Mouse (Mus musculus): ENCODE results near the gene Prox2. TPM values are rescaled to one million over a fixed set of nuclear protein-coding genes. Genes with fewer than 3 reads are reported as not detected.

Prox2 gene
- polyA plus RNA-seq, 1 experiment from 2014 or later: 3.1 TPM

DNA sequence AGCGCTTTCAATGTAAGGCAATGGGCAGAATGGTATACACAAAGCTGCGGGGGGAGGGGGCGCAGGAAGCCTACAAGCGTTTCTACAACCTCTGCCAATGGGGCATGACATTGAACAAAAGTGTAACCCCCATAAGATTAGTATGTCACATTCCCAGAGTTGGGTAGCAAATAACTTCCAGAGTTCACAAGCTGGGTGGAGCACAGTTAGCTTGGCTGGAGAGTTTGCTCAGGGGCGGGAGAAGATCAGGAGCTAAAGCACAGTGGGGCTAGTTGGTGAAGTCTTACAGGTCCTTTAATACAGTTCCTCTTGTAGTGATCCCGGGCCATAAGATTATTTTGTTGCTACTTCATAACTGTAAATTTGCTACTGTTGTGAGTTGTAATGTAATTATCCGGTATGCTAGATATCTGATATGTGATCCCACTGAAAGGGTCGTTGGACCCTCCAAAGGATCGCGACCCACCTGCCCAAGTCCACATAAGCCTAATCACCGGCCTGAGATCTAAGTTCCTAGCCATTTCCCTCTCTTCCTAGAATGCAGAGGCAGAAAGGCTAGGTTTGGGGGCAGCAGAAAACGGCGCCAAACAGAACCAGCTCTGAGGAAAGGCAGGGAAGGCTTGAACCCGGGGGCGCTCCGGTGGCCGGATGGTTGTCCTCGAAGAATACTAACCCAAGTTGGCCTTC is 405 bp downstream of the Prox2 start:
- Histone ChIP-seq H3K27ac (replicated peaks) (peak overlapping the region; percentile 89), H3K9me3 (replicated peaks) (no peaks in the 10 kb centered on the region), H3K4me2 (replicated peaks) (peak overlapping the region; percentile 59), H3K4me3 (replicated peaks) (peak overlapping the region; percentile 84), H3K4me1 (peaks cover 48% of the 10 kb centered on the region), H3K36me3 (no peaks in the 10 kb centered on the region), H3K27me3 (no peaks in the 10 kb centered on the region), H3K9ac (peak overlapping the region; percentile 88)
- peak; percentile 20; the same call in 1 of the 2 replicates for ATAC-seq (ENCODE audit: insufficient number of reproducible peaks, low FRiP score, low TSS enrichment, low read depth)
- 11% methylated on average over 18 of the region's 18 CpGs for WGBS

DNA sequence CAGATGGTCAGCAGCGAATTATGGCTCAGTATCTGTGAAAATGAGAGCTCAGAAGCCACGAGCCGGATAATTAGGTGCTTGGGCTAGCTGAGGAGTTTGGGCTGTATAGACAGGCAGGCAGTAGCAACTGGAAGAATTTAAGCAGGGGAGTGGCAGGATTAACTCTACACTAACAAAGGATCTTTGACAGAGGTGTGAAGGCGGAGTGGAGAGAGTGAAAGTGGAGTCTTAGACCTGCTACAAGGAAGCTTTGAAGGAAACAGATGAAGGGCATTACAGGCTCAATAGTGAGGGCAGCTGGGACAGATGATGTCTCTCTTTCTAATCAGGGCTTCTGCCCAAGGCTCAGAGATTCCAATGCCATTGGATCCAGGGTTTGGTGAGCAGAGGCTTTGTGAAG is 1.1 kb downstream of the Prox2 start:
- H3K27ac ChIP-seq (replicated peaks): 0 out of 2 replicates have a peak overlapping the region, but pooled peaks have one; percentile 89
- no peak overlapping the region for H3K9ac ChIP-seq
- H3K4me2 ChIP-seq (replicated peaks): peak overlapping the region; percentile 59
- no peaks in the 10 kb centered on the region for H3K36me3 ChIP-seq
- no peaks in the 10 kb centered on the region for H3K27me3 ChIP-seq
- H3K4me1 ChIP-seq: peaks cover 44% of the 10 kb centered on the region
- 53% methylated on average over 4 of the region's 4 CpGs for WGBS
- no peak for ATAC-seq (ENCODE audit: insufficient number of reproducible peaks, low FRiP score, low TSS enrichment, low read depth)
- H3K9me3 ChIP-seq (replicated peaks): no peaks in the 10 kb centered on the region
- peak overlapping the region; percentile 84; the same call in 1 of the 2 replicates for H3K4me3 ChIP-seq (replicated peaks)

DNA sequence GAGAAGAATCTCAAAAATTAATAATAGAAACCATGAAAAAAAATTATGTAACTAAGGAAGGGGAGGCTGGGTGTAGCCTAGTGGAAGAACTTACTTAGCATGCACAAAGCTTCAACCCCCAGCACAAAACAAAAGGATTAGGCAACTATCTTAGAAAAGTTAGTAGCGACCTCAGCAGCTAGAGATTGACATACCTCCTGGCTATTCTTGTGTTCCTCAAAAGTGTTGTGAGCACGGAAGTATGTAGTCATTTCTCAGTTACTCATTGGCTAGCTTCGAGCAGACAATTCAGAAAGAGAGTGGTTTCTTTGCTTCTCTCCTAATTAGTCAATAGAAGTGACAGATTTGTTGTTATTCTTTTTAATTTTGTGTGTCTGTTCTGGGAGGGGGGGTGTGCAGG is 1.9 kb downstream of the Prox2 start:
- WGBS: 56% methylated on average over 3 of the region's 3 CpGs
- Histone ChIP-seq H3K27me3 (no peaks in the 10 kb centered on the region), H3K9me3 (replicated peaks) (no peaks in the 10 kb centered on the region), H3K4me2 (replicated peaks) (no peak overlapping the region), H3K27ac (replicated peaks) (no peak overlapping the region), H3K9ac (no peak overlapping the region), H3K36me3 (no peaks in the 10 kb centered on the region), H3K4me1 (peaks cover 43% of the 10 kb centered on the region), H3K4me3 (replicated peaks) (no peak overlapping the region)
- no peak for ATAC-seq (ENCODE audit: insufficient number of reproducible peaks, low FRiP score, low TSS enrichment, low read depth)

DNA sequence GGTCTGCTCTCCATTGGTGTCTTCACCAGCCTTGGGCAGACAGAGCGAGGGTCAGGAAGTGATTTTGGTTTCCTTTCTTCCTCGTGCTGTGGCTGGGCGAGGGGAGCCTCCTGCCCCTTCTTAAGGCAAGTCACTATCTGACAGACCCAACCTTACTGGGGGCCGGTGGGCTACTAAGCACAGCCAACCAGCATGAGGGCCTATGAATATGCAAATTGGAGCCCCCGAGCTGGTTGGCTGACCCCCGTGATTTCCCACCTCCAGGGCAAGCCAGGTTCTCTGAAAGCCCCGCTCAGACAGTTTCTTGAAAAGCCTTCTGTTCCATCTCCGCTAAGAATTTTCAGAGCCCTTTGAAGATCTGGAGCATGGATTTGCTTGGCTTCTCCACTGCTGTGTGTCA is 4.3 kb downstream of the Prox2 start:
- H3K36me3 ChIP-seq: no peaks in the 10 kb centered on the region
- H3K9me3 ChIP-seq (replicated peaks): no peaks in the 10 kb centered on the region
- no peaks in the 10 kb centered on the region for H3K27me3 ChIP-seq
- no peak overlapping the region for H3K27ac ChIP-seq (replicated peaks)
- H3K9ac ChIP-seq: no peak overlapping the region
- H3K4me1 ChIP-seq: peaks cover 26% of the 10 kb centered on the region
- peak overlapping the region; percentile 27 for H3K4me2 ChIP-seq (replicated peaks)
- no peak overlapping the region for H3K4me3 ChIP-seq (replicated peaks)
- 8% methylated on average over 8 of the region's 8 CpGs for WGBS
- no peak for ATAC-seq (ENCODE audit: insufficient number of reproducible peaks, low FRiP score, low TSS enrichment, low read depth)

DNA sequence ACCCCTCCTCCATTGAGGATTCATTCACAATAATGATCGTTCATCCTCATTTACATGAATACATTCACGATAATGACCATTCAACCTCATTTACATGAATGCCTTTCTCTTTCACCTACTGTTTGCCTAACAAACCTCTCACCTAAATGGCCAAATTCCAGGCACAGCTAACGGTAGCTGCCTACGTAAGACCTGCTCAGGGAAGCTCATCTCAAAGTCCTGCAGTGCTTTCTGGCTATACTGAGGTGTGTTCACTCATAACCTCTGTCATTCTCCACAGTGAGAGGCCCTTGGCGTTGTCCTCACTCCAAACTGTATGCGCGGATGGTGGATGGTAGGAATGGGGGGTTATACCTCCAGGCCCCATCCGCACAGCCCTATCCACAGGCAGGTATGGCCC is 5.8 kb downstream of the Prox2 start:
- WGBS: 89% methylated on average over 8 of the region's 8 CpGs
- Histone ChIP-seq H3K9me3 (replicated peaks) (no peaks in the 10 kb centered on the region), H3K27ac (replicated peaks) (no peak overlapping the region), H3K9ac (no peak overlapping the region), H3K4me3 (replicated peaks) (no peak overlapping the region), H3K36me3 (no peaks in the 10 kb centered on the region), H3K4me2 (replicated peaks) (no peak overlapping the region), H3K4me1 (peaks cover 28% of the 10 kb centered on the region), H3K27me3 (no peaks in the 10 kb centered on the region)
- no peak for ATAC-seq (ENCODE audit: insufficient number of reproducible peaks, low FRiP score, low TSS enrichment, low read depth)

DNA sequence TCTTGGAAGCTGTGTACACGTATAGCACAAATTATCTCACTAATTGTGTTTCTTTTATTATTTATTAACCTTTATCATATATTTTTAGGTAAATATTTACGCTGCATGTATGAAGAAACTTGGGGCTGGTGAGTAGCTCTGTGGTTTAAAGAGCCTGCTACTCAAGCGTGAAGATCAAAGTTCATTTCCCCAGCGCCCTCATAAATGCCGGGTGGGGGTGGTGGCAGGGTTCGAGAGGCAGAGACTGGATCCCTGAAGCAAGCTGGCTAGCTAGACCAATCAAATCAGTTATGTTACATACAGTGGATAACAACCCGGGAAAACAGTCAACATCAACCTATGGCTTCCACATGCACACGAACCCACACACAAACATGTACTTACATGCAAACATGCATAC is 7.5 kb downstream of the Prox2 start:
- ATAC-seq (ENCODE audit: insufficient number of reproducible peaks, low FRiP score, low TSS enrichment, low read depth): no peak
- Histone ChIP-seq H3K27ac (replicated peaks) (no peak overlapping the region), H3K36me3 (no peaks in the 10 kb centered on the region), H3K27me3 (no peaks in the 10 kb centered on the region), H3K4me2 (replicated peaks) (no peak overlapping the region), H3K4me1 (peaks cover 18% of the 10 kb centered on the region; the same call in 1 of the 2 replicates), H3K9me3 (replicated peaks) (no peaks in the 10 kb centered on the region), H3K9ac (no peak overlapping the region), H3K4me3 (replicated peaks) (no peak overlapping the region)
- WGBS: 79% methylated on average over 8 of the region's 8 CpGs

DNA sequence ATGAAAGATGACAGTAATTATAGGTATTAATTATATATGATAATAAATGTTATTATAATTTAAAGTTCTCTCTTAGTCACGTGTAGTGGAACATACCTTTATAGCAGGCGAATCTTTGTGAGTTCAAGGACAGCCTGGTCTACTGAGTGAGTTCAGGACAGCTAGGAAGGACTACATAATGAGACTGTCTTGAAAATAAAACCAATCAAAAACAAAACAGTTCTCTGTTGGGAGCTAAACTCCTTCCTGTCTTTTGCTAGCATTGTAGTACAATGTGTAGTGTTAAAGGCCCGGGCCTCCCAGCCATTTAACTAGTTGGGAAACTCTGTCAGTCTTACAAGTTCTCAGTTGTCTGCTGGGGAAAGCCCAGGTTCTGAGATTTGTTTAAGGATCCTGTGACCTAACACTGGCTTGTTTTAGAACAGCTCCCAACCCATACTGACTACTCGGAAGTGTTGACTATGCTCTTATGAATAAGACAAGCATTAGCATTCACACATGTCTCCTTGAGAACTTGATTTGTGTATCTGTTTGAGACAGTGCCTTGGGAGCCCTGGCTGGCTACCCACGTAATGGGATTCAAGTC is 8.9 kb downstream of the Prox2 start:
- no peaks in the 10 kb centered on the region for H3K27me3 ChIP-seq
- H3K4me2 ChIP-seq (replicated peaks): no peak overlapping the region
- H3K9ac ChIP-seq: no peak overlapping the region
- H3K4me3 ChIP-seq (replicated peaks): no peak overlapping the region
- WGBS: 77% methylated on average over 5 of the region's 5 CpGs
- peaks cover 16% of the 10 kb centered on the region; the same call in 1 of the 2 replicates for H3K4me1 ChIP-seq
- H3K36me3 ChIP-seq: no peaks in the 10 kb centered on the region
- H3K27ac ChIP-seq (replicated peaks): no peak overlapping the region
- H3K9me3 ChIP-seq (replicated peaks): no peaks in the 10 kb centered on the region
- no peak for ATAC-seq (ENCODE audit: insufficient number of reproducible peaks, low FRiP score, low TSS enrichment, low read depth)

DNA sequence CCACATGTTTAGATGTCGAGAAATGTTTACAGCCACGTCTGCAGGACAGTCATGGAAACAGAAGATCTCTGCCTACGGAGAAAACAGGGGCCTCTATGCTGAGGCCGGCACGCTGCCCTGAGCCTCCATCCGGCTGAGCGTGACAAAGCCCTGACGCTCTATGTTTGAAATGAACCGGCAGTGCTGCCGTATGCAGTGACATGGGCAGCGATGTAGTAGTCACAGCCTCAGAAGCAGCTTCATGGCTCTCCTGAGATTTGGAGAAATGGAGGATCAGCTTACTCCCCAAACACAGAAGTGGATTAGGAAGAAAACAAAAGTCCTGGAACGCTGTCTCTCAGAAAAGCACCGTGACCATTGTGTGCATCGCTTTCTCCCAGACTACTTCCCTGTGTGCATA is 9.6 kb downstream of the Prox2 start:
- no peak for ATAC-seq (ENCODE audit: insufficient number of reproducible peaks, low FRiP score, low TSS enrichment, low read depth)
- peaks cover 11% of the 10 kb centered on the region; the same call in 1 of the 2 replicates for H3K4me1 ChIP-seq

DNA sequence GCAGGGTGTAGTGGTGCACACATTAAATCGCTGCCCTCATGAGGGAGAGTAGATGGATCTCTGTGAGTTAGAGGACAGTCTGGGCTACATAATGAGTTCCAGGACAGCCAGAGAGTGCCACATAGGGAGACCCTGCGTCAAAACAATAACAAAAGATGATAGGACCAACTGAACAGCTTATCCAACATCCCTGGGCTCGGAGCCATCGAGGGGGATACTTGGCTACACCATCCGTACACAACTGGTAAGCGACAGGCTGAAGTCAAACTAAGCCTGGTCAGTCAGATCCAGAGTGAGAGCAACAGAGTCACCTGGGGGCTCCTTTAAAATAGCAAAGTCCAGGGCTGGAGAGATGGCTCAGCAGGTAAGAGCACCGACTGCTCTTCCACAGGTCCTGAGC is 14.7 kb downstream of the Prox2 start:
- no peaks in the 10 kb centered on the region for H3K27me3 ChIP-seq
- no peaks in the 10 kb centered on the region for H3K36me3 ChIP-seq
- no peak overlapping the region for H3K27ac ChIP-seq (replicated peaks)
- H3K4me3 ChIP-seq (replicated peaks): no peak overlapping the region
- no peak for ATAC-seq (ENCODE audit: insufficient number of reproducible peaks, low FRiP score, low TSS enrichment, low read depth)
- H3K4me1 ChIP-seq: peaks cover 24% of the 10 kb centered on the region
- no peaks in the 10 kb centered on the region for H3K9me3 ChIP-seq (replicated peaks)
- no peak overlapping the region for H3K9ac ChIP-seq
- no peak overlapping the region for H3K4me2 ChIP-seq (replicated peaks)
- WGBS: 77% methylated on average over 7 of the region's 7 CpGs

More for the DNA sequence above, 9.6 kb downstream of the Prox2 start:
- Histone ChIP-seq H3K9ac (no peak overlapping the region), H3K27me3 (no peaks in the 10 kb centered on the region), H3K27ac (replicated peaks) (peak overlapping the region; percentile 13; the same call in 1 of the 2 replicates), H3K4me2 (replicated peaks) (no peak overlapping the region; the same call in 1 of the 2 replicates), H3K4me3 (replicated peaks) (no peak overlapping the region), H3K9me3 (replicated peaks) (no peaks in the 10 kb centered on the region), H3K36me3 (no peaks in the 10 kb centered on the region)
- 45% methylated on average over 14 of the region's 14 CpGs for WGBS

DNA sequence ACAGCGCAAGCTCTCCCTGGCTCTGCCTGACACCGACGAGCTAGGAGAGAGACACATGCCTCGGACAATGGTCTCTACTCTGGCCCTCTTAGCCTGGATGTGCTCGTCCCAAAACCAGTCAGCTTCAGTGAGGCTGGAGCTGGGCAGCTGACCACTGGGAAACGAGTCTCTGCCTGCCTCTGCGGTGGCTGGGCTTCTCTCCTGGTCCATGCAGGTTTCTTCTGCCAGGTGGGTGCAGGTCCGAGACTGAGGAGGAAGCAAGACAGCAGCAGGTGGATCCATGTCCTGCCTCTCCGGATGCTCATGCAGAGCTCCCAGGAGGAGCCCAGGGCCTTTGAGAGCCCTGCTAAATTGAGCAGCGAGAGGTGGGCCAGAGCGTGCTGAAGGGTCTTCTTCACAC is 15.4 kb downstream of the Prox2 start:
- no peaks in the 10 kb centered on the region for H3K27me3 ChIP-seq
- WGBS: 82% methylated on average over 11 of the region's 11 CpGs
- H3K4me1 ChIP-seq: peaks cover 22% of the 10 kb centered on the region
- no peaks in the 10 kb centered on the region for H3K9me3 ChIP-seq (replicated peaks)
- 0 out of 2 replicates have a peak, but pooled peaks have one; percentile 6 for ATAC-seq (ENCODE audit: insufficient number of reproducible peaks, low FRiP score, low TSS enrichment, low read depth)
- H3K27ac ChIP-seq (replicated peaks): no peak overlapping the region; the same call in 1 of the 2 replicates
- no peak overlapping the region for H3K9ac ChIP-seq
- no peak overlapping the region for H3K4me2 ChIP-seq (replicated peaks)
- no peaks in the 10 kb centered on the region for H3K36me3 ChIP-seq
- H3K4me3 ChIP-seq (replicated peaks): no peak overlapping the region

DNA sequence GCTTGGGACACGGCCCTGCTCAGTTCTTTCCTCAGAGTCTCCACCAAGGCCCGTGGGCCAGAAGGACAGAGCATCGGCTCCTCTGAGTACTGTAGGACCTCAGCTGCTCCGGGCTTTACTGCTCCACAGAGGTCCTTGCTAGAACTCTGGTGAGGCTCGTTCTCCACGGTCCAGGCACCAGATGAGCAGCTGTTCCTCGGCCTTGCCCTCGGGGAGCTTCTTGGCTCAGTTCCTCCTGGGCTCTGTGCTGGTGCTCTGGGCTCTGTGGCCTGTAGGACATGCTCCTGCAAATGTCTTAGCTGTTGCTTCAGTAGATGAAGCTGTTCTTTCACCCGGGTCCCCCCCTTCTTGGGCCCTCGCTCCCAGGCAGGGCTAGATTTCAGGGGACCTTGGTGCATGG is 15.9 kb downstream of the Prox2 start:
- ATAC-seq (ENCODE audit: insufficient number of reproducible peaks, low FRiP score, low TSS enrichment, low read depth): no peak
- Histone ChIP-seq H3K4me3 (replicated peaks) (no peak overlapping the region), H3K4me1 (peaks cover 22% of the 10 kb centered on the region), H3K9me3 (replicated peaks) (no peaks in the 10 kb centered on the region), H3K9ac (no peak overlapping the region), H3K27me3 (no peaks in the 10 kb centered on the region), H3K36me3 (0 out of 2 replicates have a peak, but pooled peaks cover 2% of the 10 kb centered on the region), H3K4me2 (replicated peaks) (no peak overlapping the region), H3K27ac (replicated peaks) (peak overlapping the region; percentile 65)
- 62% methylated on average over 10 of the region's 10 CpGs for WGBS
